Mouse (Mus musculus) gastrocnemius, postnatal 14 days (tissue): Measurements from ENCODE around the gene Tbc1d23. TPM values are rescaled to one million over a fixed set of nuclear protein-coding genes. Genes with fewer than 3 reads are reported as not detected.
A peak's percentile ranks its signal among the peaks of the same experiment; 100 is the strongest.
"Not testable (repeated sequence)": the region's sequence is repeated elsewhere in the genome, so short reads cannot be mapped to it uniquely, and the experiment has no call there.

Experiments
- DNase-seq: peaks from one replicate; pipeline ENCODE4 v3.0.0; 2021; ENCODE audit warnings: mixed read lengths
- intact Hi-C: fragments of 180-260 bp; cut with DNase I; formaldehyde crosslinking; loops from one replicate; pipeline ENCODE4 v1.15.1; 2025; ENCODE audit warnings: low total_unique reads
- total RNA-seq, 2 experiments: library from RNA; stranded (reverse); gene quantifications; 2 replicates each; pipeline ENCODE4 v1.2.3; 2021

Gene Tbc1d23
- total RNA-seq, 2 experiments from 2014 or later = 17.8 to 18.4 TPM

DNA sequence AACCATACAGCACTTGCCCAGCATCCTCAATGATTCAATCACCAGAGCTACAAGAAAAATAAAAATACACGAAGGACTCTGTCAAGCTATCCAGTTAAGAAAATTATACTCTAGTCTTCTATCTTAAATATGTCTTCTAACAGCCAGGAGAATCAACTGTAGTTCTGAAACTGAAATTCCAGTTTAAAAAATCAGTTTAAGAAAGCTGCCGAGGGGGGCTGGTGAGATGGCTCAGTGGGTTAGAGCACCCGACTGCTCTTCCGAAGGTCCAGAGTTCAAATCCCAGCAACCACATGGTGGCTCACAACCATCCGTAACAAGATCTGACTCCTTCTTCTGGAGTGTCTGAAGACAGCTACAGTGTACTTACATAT is 620 bp upstream of the Tbc1d23 start:
- intact Hi-C loops, DNase-seq: not testable (repeated sequence)

DNA sequence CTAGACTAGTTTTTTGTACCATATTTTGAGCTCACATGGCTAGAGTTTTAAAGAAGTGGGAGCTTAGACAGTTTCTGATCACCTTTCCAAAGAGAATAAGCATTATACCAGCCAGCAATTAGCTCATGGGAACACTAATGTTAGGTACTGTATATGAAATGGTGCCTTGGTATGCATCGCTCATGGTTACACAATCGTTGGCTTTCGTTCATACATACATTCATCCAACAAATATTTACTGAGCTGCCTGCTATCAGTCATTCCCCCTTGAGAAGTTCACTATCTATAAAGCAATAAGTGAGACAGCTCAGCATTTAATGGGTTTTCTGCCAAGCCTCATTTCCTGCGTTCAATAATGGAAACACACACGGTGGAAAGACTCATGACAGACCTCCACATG is 4.9 kb downstream of the Tbc1d23 start:
- no peak for DNase-seq
- intact Hi-C loops = no loop called here

DNA sequence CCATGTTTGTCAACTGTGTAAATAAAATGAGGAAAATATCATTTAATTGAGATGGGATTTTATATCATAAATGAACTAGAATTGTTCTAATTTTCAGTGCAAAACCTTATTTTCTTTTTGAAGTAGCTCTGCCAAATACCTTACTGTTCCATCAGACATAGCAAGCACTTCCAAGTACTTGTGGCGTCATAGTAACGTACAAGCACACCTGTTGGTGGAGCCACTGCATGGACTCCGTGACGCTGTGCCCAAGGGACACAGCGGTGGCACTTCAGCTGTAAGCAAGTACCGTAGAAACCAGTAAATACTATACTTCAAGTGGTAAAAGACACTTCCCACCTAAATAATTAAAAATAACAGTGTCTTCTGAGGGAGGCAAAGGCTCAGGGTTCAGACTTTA is 10.9 kb downstream of the Tbc1d23 start:
- intact Hi-C loops = no loop called here
- no peak for DNase-seq

DNA sequence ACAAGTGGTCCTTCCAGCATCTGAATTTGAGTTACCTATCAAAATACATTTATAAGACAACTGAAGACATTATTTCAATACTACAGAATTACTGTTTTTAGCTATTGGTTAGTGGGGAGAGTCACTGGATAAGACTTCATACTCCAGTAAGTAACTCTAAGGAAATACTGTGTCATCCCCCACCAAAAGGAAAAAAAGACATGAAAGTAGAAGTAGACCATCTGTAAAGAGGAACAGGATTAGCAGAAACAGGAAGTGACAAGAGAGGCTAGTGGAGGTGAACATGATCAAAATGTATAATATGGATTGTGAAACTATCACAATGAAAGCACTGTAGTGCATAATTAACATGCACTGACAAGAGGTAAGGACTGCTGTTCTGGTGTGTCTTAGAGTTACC is 15.3 kb downstream of the Tbc1d23 start:
- intact Hi-C loops = no loop called here
- DNase-seq = no peak

DNA sequence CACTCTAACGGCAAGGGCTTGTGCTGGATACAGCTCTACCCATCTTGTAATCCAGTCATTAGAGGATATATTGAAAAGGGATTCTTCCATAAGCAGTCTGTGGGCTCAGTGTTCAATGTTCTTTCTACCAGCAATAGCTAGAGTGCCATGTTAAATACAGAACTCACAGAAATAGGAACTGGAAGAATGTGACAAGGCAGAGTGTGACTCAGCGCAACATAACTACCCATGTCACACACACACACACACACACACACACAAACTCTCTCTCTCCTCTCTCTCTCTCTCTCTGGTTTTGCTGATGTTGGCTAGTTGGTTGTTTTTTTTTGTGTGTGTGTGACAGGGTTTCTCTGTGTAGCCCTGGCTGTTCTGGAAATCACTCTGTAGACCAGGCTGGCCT is 20.3 kb downstream of the Tbc1d23 start:
- no peak for DNase-seq
- intact Hi-C loops = no loop called here

DNA sequence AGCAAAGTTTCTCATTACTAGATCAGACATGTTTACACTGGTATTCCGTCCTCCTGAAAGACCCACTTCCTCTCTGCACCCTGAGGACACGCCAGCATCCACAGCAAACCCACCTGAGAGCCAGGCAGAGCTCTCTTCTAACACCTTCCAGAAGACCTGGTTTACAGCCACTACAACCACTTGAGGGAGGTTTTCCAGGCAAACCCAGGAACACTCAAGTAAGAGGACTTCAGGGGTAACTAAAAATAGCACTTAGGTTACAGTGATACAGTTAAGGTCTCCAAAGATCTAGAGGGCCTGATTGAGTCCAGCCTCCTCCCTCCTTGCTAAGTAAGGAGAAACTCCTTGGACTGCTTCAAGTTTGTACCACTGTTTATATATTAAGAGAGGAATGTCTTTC is 23.0 kb downstream of the Tbc1d23 start:
- DNase-seq = no peak
- intact Hi-C loops = no loop called here

DNA sequence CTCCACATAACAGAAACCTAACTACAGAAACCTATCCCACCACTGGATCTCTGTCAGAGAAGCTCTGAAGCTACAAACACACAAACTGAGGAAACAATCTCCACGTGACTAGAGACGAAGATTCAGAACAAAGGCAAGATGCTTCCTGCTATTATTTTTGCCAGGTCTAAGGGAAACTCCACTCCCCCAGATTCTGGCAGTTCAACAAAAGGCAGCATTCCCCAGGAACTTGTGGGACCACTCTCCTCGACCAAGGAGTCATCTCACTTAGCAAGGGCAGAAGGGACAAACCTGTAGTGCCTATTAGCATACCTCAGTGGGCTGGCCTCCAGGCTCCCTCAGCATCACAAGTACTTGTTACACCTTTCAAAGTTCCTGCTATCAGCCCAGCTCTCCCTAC is 34.0 kb downstream of the Tbc1d23 start:
- intact Hi-C loops = no loop called here
- DNase-seq = no peak

DNA sequence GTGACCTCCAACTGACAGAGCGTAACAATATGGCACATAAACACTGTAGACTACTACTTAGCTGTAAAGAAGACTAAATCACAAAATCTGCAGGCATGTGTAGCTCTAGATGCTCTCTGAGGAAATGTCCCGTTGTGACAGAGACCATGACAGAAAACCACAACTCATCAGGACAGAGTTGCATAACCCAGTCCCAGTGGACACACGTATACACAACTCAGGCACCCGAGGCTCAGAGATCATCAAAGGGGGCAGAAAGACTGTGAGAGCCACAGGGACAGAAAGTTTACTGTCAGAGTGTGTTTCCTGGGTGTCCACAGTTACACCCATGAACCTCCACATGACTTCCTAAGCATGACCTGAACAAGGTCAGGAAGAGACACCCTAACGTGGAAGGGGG is 34.7 kb downstream of the Tbc1d23 start:
- DNase-seq = no peak
- intact Hi-C loops = no loop called here

DNA sequence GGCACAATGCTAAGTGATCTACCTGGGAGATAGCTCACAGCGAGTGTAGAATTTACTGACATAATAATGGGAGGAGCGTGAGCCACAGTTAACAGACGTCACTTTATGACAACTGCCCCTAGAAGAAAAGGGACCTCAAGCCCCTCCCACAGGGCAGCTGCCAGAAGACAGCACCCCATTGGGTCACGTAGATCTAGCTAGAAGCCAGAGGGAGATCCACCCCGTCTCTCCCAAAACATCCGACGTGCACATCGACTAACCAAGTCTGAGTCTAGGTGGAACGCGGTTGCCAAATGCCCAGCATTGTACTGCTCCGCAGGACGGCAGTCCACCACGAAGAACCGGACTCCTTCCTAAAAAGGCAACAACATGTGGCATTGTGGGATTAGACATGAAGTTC is 40.1 kb downstream of the Tbc1d23 start:
- no peak for DNase-seq
- intact Hi-C loops = no loop called here

DNA sequence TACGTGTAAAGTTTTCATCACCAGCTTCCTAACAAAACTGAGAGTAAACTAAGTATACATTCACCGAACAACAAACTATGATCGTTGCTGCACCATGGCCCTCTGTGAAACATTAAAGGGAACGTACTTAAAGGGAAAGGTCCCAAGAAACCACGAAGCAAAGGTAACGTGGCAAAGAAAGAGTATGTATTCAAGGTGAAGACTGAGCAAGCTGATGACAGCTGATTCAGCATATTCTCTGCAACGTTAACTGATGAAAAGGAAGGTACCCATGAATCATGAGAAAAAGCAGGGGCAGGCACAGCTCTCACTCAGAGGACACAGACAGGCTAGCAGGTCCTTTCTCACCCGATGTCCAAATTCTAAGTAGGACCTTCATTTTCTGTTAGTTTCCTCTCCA is 40.9 kb downstream of the Tbc1d23 start:
- intact Hi-C loops = no loop called here

DNA sequence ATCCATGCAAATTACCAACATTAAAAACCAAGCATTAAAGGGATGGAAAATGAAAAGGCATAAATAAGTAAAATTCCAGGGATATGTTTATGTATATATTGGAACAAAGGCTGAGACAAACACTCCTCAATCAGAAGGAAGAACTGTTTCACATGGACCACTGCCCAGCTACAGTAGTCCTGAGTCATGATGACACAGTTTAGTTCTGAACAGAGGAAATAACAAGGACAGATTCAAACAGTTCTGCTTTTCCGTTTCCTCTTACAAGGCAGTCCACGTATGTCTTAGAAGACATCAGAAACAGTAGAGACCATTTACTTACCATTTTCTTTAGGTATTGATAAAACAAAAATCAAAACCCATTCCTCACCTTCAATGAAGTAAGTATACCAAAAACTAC is 41.8 kb downstream of the Tbc1d23 start:
- no peak for DNase-seq
- intact Hi-C loops = no loop called here

More for the DNA sequence above, 40.9 kb downstream of the Tbc1d23 start:
- DNase-seq = no peak

DNA sequence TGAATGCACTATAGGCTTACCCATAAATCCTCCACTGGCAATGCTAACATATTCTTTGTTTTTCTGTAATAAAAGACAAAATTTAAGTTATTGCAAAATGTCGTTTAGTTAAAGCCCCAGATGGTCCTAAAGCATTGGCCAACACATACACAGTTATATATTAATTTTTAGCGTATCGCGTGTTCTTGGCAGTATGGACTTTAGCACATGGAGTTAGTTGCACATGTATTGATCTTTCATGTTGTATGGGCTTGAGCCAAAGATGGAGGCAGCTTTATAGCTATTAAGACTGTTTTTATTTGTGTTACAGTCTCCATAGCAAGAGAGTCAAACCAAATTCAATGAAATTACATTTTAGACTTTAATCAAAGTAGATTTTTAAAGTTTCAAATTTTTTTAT is 44.7 kb downstream of the Tbc1d23 start:
- intact Hi-C loops = no loop called here
- no peak for DNase-seq

DNA sequence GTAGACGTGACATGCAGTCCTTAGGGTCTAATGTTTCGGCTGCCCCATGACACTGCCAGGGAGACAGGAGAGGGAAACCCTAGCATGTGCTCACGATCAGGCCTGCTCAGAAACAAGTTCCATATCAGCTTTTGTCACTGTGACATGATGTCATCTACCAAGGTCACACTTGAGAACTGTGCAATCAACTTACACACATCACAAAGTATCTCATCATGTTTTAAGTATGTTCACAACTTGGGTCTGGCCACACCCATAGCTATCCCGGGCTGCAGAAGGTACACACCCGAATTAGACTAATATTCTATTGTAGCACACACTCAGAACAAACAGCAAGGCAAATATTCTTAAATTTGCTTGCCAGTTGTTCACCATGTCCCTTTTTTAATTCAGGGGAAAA is 49.3 kb downstream of the Tbc1d23 start:
- DNase-seq = no peak
- intact Hi-C loops = no loop called here

DNA sequence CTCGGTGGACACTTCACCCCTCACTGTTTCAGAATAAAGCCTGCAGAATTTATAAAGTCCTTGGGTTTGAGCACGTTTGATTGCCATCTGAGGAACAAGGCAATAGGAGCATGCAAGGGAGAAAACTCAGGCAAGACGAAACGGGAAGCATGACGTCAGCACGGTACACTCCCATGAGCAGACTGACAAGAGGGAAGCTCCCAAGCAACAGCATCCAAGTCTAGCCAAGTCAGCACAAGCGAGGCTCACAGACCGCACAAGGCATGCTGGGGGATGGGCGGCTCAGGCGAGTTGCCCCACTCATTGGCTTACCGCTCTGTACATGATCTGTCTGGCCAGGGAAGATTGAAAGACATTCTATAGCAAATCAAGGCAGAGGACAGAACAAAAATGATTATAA is 50.1 kb downstream of the Tbc1d23 start:
- intact Hi-C loops = no loop called here
- peak; percentile 19 for DNase-seq

DNA sequence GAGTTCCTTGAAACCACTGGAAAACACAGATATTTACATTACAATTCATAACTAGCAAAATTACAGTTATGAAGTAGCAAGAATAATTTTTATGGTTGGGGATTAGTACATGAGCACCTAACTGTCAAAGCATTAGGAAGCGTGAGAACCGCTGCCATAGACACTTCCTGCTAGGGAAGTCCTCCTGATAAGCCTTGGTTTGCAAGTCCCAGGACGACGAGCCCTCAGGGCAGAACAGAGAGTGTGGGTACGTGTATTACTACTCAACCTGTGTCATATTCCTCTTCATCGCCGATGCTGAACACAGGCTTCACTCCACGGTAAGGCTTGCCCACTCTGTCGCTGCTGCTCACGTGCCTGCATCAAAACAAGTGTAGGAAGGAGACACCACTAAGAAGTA is 53.6 kb downstream of the Tbc1d23 start:
- DNase-seq = no peak
- intact Hi-C loops = no loop called here

DNA sequence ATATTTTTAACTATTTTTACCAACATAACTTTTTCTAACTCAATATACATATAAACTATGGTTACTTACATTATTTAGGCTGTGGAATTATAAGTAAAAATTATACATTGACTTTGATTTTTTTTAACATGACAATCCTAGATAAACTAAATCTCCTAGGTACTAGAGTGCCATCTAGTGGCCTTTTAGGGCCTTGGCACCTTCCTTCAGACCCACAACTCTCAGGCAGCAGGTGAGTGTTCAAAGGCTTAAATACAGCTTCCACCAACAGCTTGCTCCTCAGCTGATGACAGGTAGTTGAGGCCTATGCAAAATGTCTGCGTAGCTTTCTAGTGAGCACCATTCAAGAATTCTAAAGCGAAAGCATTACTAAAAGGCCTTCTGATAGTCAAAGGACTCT is 54.0 kb downstream of the Tbc1d23 start:
- DNase-seq = no peak
- intact Hi-C loops = no loop called here

DNA sequence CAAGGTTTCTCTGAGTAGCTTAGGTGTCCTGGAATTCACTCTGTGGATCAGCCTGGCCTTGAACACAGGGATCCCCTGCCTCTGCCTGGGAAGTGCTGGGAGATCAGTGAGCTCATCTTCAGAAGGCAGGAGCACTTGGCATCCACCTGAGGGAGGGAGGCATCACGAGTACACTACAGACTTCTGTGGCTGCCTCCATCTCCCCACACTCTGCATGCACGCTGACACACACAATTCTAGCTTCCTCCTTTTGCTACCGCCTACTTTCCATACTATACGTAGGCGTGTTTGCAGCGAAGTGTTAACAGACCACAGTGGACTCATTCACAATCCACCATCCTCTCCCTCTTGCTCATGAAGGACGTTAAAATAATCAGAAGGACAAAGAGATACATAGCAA is 55.0 kb downstream of the Tbc1d23 start:
- no peak for DNase-seq
- intact Hi-C loops = no loop called here

DNA sequence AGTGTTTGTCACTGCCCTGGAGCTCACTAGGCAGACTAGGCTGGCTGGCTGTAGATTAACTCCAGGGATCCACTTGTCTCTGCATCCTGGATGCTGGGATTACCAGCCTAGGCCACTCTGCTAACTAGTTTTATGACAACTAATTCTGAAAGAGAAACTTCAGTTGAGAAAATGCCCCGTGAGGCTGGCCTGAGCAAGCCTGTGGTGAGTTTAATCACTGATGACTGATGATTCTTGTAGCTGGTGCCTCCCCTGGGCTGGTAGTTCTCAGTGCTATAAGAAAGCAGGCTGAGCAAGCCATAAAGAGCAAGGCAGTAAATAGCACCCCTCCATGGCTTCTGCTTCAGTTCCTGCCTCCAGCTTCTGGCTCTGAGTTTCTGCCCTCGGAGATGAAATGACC is 55.6 kb downstream of the Tbc1d23 start:
- intact Hi-C loops = no loop called here
- no peak for DNase-seq

DNA sequence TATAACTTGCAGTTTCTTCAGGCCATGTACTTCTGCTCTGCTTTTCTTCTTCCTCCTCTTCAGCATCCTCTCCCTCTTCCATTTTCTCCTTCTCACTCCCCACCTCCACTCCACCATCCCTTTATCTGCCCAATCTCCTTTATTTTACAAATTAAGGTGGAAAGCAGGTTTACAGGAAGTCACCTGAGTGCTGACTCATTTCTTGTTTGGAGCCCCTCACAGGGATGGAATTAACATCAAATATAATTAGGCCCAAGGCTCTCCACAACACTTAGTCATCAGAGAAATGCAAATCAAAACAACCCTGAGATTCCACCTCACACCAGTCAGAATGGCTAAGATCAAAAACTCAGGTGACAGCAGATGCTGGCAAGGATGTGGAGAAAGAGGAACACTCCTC is 56.8 kb downstream of the Tbc1d23 start:
- intact Hi-C loops, DNase-seq: not testable (repeated sequence)

DNA sequence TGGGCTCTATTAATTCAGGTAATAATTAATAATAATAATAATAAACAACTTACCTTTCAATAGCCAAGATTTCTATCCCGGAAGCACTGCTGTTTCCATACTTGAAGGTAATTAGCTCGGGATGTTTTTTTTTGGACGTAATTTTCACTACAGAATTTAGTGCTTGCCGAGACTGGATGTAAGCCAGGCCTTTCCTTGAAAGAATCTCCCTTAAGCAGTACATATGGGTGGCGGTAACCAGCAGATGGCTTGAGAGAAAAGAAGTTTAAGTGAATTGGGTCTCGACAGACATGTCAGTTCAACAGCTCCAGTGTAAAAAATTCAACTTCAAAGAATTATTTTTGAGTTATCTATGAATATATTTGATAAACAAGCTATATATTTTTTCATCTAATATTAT is 59.7 kb downstream of the Tbc1d23 start:
- no peak for DNase-seq
- intact Hi-C loops = no loop called here

DNA sequence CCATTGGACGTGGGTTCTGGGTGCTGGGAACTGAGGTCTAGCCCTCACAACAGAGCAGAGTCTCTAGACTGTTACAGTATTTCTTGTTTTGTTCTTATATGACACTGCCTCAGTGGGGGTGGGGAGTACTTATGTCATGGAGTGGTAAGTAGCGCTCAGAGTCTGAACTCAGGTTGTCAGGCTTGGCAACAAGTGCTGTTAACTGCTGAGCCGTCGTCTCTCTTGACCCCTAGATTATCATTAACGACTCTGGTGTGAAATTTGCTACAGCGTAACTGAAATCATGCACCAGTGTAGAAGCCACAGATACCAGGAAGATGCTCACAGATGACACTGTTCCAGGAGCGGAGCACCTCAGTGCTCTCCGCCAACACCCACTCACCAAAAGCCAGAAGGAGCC is 60.1 kb downstream of the Tbc1d23 start:
- intact Hi-C loops = no loop called here
- DNase-seq = no peak

DNA sequence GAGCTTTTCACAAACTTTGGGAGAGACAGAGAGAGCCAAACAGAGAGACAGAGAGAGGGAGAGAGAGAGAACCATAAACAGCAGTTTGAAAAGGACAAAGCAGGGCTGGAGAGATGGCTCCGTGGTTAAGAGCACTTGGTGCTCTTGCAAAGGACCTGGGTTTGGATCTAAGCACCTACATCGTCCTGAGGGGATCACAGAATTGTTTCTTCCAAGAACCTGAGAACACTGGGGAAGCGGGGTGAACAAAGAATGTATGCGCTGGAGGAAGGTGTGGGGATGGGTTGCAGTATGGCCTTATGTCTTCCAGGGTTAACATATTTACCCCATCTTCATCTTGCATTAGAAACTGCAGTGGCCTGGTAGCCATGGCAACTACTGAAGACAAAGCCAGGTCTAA is 63.1 kb downstream of the Tbc1d23 start:
- intact Hi-C loops = no loop called here
- DNase-seq = no peak

DNA sequence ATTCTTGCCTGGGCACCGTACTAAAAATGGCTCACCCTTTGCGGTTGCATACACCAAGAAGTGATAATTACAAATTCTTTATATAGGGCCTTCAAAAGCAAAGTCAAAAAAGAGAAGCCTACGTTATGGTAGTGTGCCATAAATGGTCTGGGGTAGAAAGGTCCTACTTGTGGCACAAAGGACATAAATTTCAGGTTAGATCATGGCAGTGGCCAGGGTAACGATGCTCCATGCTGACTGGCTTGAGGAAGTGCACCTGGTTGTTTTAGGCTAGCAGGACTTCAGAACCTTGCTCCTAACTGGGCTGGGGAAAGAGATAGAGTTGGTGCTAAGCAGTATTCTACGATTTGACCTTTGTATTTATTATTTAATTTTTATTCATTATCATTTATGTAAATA is 63.8 kb downstream of the Tbc1d23 start:
- DNase-seq = no peak
- intact Hi-C loops = no loop called here
